Mouse (Mus musculus): Measurements from ENCODE around the gene Atl3. TPM values are rescaled to one million over a fixed set of nuclear protein-coding genes. Genes with fewer than 3 reads are reported as not detected.
A peak's percentile ranks its signal among the peaks of the same experiment; 100 is the strongest.

Gene Atl3
- polyA plus RNA-seq, 1 experiment from 2014 or later: 8.9 TPM

GRCm38 (mm10) chr19:7553441-7553840, 59.6 kb downstream of the Atl3 start:
- Histone ChIP-seq H3K27ac (ENCODE audit: low read depth, low read length) (no peak overlapping the region), H3K4me1 (replicated peaks; ENCODE audit: control insufficient read depth, insufficient read depth, low read length) (peaks cover 5% of the 10 kb centered on the region; the same call in 1 of the 2 replicates), H3K36me3 (ENCODE audit: control insufficient read depth, insufficient read depth) (no peaks in the 10 kb centered on the region), H3K27me3 (replicated peaks; ENCODE audit: control insufficient read depth, insufficient read depth, low read length) (no peaks in the 10 kb centered on the region), H3K4me3 (ENCODE audit: low read depth, low read length) (no peak overlapping the region), H3K9ac (ENCODE audit: low read depth, low read length) (no peak overlapping the region), H3K9me3 (ENCODE audit: control insufficient read depth) (no peaks in the 10 kb centered on the region), H3K4me2 (replicated peaks; ENCODE audit: low read depth) (no peak overlapping the region)
- TF ChIP-seq CTCF (IDR thresholded peaks at IDR 0.05; ENCODE audit: low read depth): no peak
- ATAC-seq: no peak

DNA sequence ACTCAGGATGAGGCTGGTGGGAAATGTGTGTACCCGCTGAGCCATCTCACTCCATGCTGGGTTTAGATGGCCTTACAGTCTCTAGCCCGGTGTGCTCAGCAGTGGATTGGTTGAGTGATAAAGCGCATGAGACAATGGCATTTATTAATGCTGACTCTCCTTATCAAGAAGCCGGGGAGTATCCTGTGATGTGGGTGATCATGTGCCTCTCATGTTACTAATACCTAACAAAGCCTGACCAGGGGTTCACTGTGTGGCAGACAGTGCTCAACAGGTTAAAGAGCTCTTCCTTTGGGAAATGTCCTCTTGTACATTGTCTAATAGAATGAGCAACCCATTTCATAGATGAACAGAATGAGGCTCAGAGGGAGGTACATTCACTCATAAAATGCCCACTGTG, 61.0 kb downstream of the Atl3 start:
- no peaks in the 10 kb centered on the region for H3K9me3 ChIP-seq (ENCODE audit: control insufficient read depth)
- H3K36me3 ChIP-seq (ENCODE audit: control insufficient read depth, insufficient read depth): no peaks in the 10 kb centered on the region
- no peaks in the 10 kb centered on the region for H3K27me3 ChIP-seq (replicated peaks; ENCODE audit: control insufficient read depth, insufficient read depth, low read length)
- no peak for TF ChIP-seq CTCF (IDR thresholded peaks at IDR 0.05; ENCODE audit: low read depth)
- peaks cover 5% of the 10 kb centered on the region; the same call in 1 of the 2 replicates for H3K4me1 ChIP-seq (replicated peaks; ENCODE audit: control insufficient read depth, insufficient read depth, low read length)
- no peak overlapping the region for H3K4me3 ChIP-seq (ENCODE audit: low read depth, low read length)
- WGBS: 65% methylated on average over 4 of the region's 4 CpGs
- no peak overlapping the region for H3K4me2 ChIP-seq (replicated peaks; ENCODE audit: low read depth)
- H3K27ac ChIP-seq (ENCODE audit: low read depth, low read length): no peak overlapping the region
- no peak overlapping the region for H3K9ac ChIP-seq (ENCODE audit: low read depth, low read length)
- ATAC-seq: no peak

- Histone ChIP-seq H3K4me3 (ENCODE audit: low read depth, low read length) (no peak overlapping the region), H3K27ac (ENCODE audit: low read depth, low read length) (no peak overlapping the region), H3K4me1 (replicated peaks; ENCODE audit: control insufficient read depth, insufficient read depth, low read length) (peaks cover 5% of the 10 kb centered on the region; the same call in 1 of the 2 replicates), H3K36me3 (ENCODE audit: control insufficient read depth, insufficient read depth) (no peaks in the 10 kb centered on the region), H3K9me3 (ENCODE audit: control insufficient read depth) (no peaks in the 10 kb centered on the region), H3K9ac (ENCODE audit: low read depth, low read length) (no peak overlapping the region), H3K4me2 (replicated peaks; ENCODE audit: low read depth) (no peak overlapping the region), H3K27me3 (replicated peaks; ENCODE audit: control insufficient read depth, insufficient read depth, low read length) (no peaks in the 10 kb centered on the region)
- ATAC-seq: no peak
- WGBS: 100% methylated on average over 1 of the region's 1 CpGs
- no peak for TF ChIP-seq CTCF (IDR thresholded peaks at IDR 0.05; ENCODE audit: low read depth)
Observed at GRCm38 (mm10) chr19:7556641-7557040, 62.8 kb downstream of the Atl3 start.

DNA sequence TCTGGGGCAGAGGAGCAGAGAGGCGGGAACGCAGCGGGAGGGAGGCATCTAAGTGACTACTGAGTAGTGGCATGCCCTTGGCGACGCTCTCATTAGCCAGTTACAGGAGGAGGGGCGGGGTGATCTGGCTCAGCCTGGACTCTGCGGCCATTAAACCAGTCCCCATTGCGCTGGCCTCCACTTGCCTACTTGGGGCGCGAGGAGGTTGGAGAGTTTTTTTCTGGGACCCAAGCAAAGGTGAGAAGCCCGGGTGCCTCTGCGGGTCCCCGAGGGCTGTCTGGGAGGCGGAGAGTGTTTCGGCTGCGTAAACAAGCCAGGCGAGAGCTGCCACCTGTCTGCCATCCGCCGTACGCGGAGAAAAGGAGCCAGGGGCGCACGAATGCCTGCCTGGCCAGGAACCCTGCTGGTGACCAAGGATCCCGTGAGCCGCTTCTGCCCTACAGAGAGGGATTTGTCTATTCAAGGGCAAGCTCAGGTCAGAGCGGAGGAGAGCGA, 63.5 kb downstream of the Atl3 start, which contains the start of gene Pla2g16:
Pla2g16 (plus strand) TSS at position 132 of the 495 bp plus-strand sequence.
- peak; percentile 46 for TF ChIP-seq CTCF (IDR thresholded peaks at IDR 0.05; ENCODE audit: low read depth)
- Histone ChIP-seq H3K4me1 (replicated peaks; ENCODE audit: control insufficient read depth, insufficient read depth, low read length) (peaks cover 5% of the 10 kb centered on the region; the same call in 1 of the 2 replicates), H3K9me3 (ENCODE audit: control insufficient read depth) (no peaks in the 10 kb centered on the region), H3K27me3 (replicated peaks; ENCODE audit: control insufficient read depth, insufficient read depth, low read length) (no peaks in the 10 kb centered on the region), H3K4me2 (replicated peaks; ENCODE audit: low read depth) (peak within 1 kb of the TSS; percentile 85), H3K27ac (ENCODE audit: low read depth, low read length) (no peak within 1 kb of the TSS), H3K4me3 (ENCODE audit: low read depth, low read length) (peak within 1 kb of the TSS; percentile 54), H3K36me3 (ENCODE audit: control insufficient read depth, insufficient read depth) (no peaks in the 10 kb centered on the region), H3K9ac (ENCODE audit: low read depth, low read length) (peak within 1 kb of the TSS; percentile 35; the same call in 1 of the 2 replicates)
- WGBS: under 1% methylated on average over 27 of the region's 27 CpGs
- ATAC-seq: peak; percentile 82

DNA sequence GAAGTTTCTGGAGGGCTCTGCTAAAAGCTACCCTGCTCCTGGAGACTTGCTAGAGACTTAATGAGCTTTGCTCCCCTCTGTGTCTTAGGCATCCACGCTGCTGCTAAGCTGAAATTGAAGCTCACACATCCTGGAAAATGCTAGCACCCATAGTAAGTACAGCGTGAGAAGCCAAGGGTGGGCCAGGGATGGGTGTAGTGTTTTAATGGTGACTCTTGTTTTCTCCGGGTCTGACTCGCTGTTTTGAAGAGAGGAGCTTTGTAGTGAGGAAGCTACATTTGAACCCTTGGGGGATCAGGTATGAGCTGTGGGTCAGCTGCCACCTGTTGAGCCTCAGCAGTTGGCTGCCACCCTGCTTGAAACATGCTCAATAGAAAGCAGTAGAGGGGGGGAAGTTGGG, 64.0 kb downstream of the Atl3 start:
- WGBS: 12% methylated on average over 4 of the region's 4 CpGs
- H3K27ac ChIP-seq (ENCODE audit: low read depth, low read length): no peak overlapping the region
- H3K27me3 ChIP-seq (replicated peaks; ENCODE audit: control insufficient read depth, insufficient read depth, low read length): no peaks in the 10 kb centered on the region
- 0 out of 2 replicates have a peak overlapping the region, but pooled peaks have one; percentile 35 for H3K9ac ChIP-seq (ENCODE audit: low read depth, low read length)
- H3K36me3 ChIP-seq (ENCODE audit: control insufficient read depth, insufficient read depth): no peaks in the 10 kb centered on the region
- H3K4me3 ChIP-seq (ENCODE audit: low read depth, low read length): peak overlapping the region; percentile 54
- peaks cover 5% of the 10 kb centered on the region; the same call in 1 of the 2 replicates for H3K4me1 ChIP-seq (replicated peaks; ENCODE audit: control insufficient read depth, insufficient read depth, low read length)
- TF ChIP-seq CTCF (IDR thresholded peaks at IDR 0.05; ENCODE audit: low read depth): no peak
- peak overlapping the region; percentile 85 for H3K4me2 ChIP-seq (replicated peaks; ENCODE audit: low read depth)
- ATAC-seq: no peak
- H3K9me3 ChIP-seq (ENCODE audit: control insufficient read depth): no peaks in the 10 kb centered on the region

GRCm38 (mm10) chr19:7558675-7559074, 64.8 kb downstream of the Atl3 start:
- H3K36me3 ChIP-seq (ENCODE audit: control insufficient read depth, insufficient read depth): no peaks in the 10 kb centered on the region
- no peak for ATAC-seq
- WGBS: 67% methylated on average over 4 of the region's 4 CpGs
- H3K27ac ChIP-seq (ENCODE audit: low read depth, low read length): no peak overlapping the region
- peaks cover 5% of the 10 kb centered on the region; the same call in 1 of the 2 replicates for H3K4me1 ChIP-seq (replicated peaks; ENCODE audit: control insufficient read depth, insufficient read depth, low read length)
- no peaks in the 10 kb centered on the region for H3K27me3 ChIP-seq (replicated peaks; ENCODE audit: control insufficient read depth, insufficient read depth, low read length)
- 0 out of 2 replicates have a peak overlapping the region, but pooled peaks have one; percentile 54 for H3K4me3 ChIP-seq (ENCODE audit: low read depth, low read length)
- no peaks in the 10 kb centered on the region for H3K9me3 ChIP-seq (ENCODE audit: control insufficient read depth)
- TF ChIP-seq CTCF (IDR thresholded peaks at IDR 0.05; ENCODE audit: low read depth): no peak
- H3K4me2 ChIP-seq (replicated peaks; ENCODE audit: low read depth): peak overlapping the region; percentile 85
- no peak overlapping the region for H3K9ac ChIP-seq (ENCODE audit: low read depth, low read length)

Measured in intestine, postnatal 0 days (tissue).